Mouse (Mus musculus) ovary, postnatal 36 days (tissue): Measurements from ENCODE around the gene Gfod1.
A peak's percentile ranks its signal among the peaks of the same experiment; 100 is the strongest.

Experiments
- DNase-seq: peaks from one replicate; pipeline ENCODE4 v3.0.0; 2022; ENCODE audit warnings: low spot score, mixed read lengths

Gene Gfod1

GRCm38 (mm10) chr13:43304018-43304431 lies at the start of gene Gfod1:
Gfod1 (minus strand) TSS chr13:43304172.
- peak; percentile 98 for DNase-seq

- DNase-seq, result no peak
Measured at GRCm38 (mm10) chr13:43353356-43353755, 49.4 kb upstream of the Gfod1 start.

GRCm38 (mm10) chr13:43350489-43351169 lies 46.7 kb upstream of the Gfod1 start:
- DNase-seq, result no peak

GRCm38 (mm10) chr13:43349376-43349775 lies 45.4 kb upstream of the Gfod1 start:
- DNase-seq, result no peak

GRCm38 (mm10) chr13:43346825-43347224 lies 42.9 kb upstream of the Gfod1 start:
- DNase-seq, result no peak

- DNase-seq, result no peak
Measured at GRCm38 (mm10) chr13:43338632-43339031, 34.7 kb upstream of the Gfod1 start.

GRCm38 (mm10) chr13:43338001-43338400 lies 34.0 kb upstream of the Gfod1 start:
- no peak for DNase-seq

- DNase-seq, result peak; percentile 12
Measured at GRCm38 (mm10) chr13:43336425-43337221, 32.7 kb upstream of the Gfod1 start.

- peak; percentile 15 for DNase-seq
Measured at GRCm38 (mm10) chr13:43332591-43332990, 28.6 kb upstream of the Gfod1 start.

GRCm38 (mm10) chr13:43331721-43332444 lies 27.9 kb upstream of the Gfod1 start:
- no peak for DNase-seq

GRCm38 (mm10) chr13:43325427-43325826 lies 21.5 kb upstream of the Gfod1 start:
- no peak for DNase-seq

- no peak for DNase-seq
Measured at GRCm38 (mm10) chr13:43321492-43321891, 17.5 kb upstream of the Gfod1 start.

GRCm38 (mm10) chr13:43319396-43319795 lies 15.4 kb upstream of the Gfod1 start:
- no peak for DNase-seq

GRCm38 (mm10) chr13:43317411-43317810 lies 13.4 kb upstream of the Gfod1 start:
- no peak for DNase-seq

GRCm38 (mm10) chr13:43305181-43305924 lies 1.4 kb upstream of the Gfod1 start:
- DNase-seq, result no peak

GRCm38 (mm10) chr13:43304700-43305099 lies 728 bp upstream of the Gfod1 start:
- peak; percentile 45 for DNase-seq

GRCm38 (mm10) chr13:43303161-43303965 lies 609 bp downstream of the Gfod1 start:
- no peak for DNase-seq

GRCm38 (mm10) chr13:43302651-43303160 lies 1.3 kb downstream of the Gfod1 start:
- DNase-seq, result no peak

- DNase-seq, result no peak
Measured at GRCm38 (mm10) chr13:43302239-43302638, 1.7 kb downstream of the Gfod1 start.

GRCm38 (mm10) chr13:43300906-43301305 lies 3.1 kb downstream of the Gfod1 start:
- DNase-seq, result no peak

GRCm38 (mm10) chr13:43300366-43300765 lies 3.6 kb downstream of the Gfod1 start:
- DNase-seq, result no peak
